Mouse (Mus musculus): ENCODE measurements around the gene Spon2. TPM values are rescaled to one million over a fixed set of nuclear protein-coding genes. Genes with fewer than 3 reads are reported as not detected.
A peak's percentile ranks its signal among the peaks of the same experiment; 100 is the strongest.

The Spon2 gene
- polyA plus RNA-seq, 1 experiment from 2014 or later = 31.0 TPM

- Histone ChIP-seq H3K4me2 (ENCODE audit: low read depth, low read length) (no peak overlapping the region), H3K9ac (ENCODE audit: low read depth, low read length) (no peak overlapping the region), H3K36me3 (ENCODE audit: control insufficient read depth, insufficient read depth) (no peaks in the 10 kb centered on the region), H3K27ac (ENCODE audit: low read length) (no peak overlapping the region), H3K4me1 (ENCODE audit: control insufficient read depth, low read depth, low read length) (peaks cover 30% of the 10 kb centered on the region), H3K27me3 (ENCODE audit: control insufficient read depth, insufficient read depth, low read depth, low read length) (no peaks in the 10 kb centered on the region), H3K9me3 (replicated peaks; ENCODE audit: control insufficient read depth, low read length) (no peaks in the 10 kb centered on the region), H3K4me3 (ENCODE audit: low read depth, low read length) (no peak overlapping the region)
- ATAC-seq (ENCODE audit: low read depth) = no peak
- 38% methylated on average over 6 of the region's 6 CpGs for WGBS (ENCODE audit: insufficient replicate concordance)
Observed at GRCm38 (mm10) chr5:33222389-33222788, 4.1 kb upstream of the Spon2 start.

- Histone ChIP-seq H3K4me2 (ENCODE audit: low read depth, low read length) (no peak overlapping the region), H3K27ac (ENCODE audit: low read length) (no peak overlapping the region), H3K36me3 (ENCODE audit: control insufficient read depth, insufficient read depth) (no peaks in the 10 kb centered on the region), H3K27me3 (ENCODE audit: control insufficient read depth, insufficient read depth, low read depth, low read length) (no peaks in the 10 kb centered on the region), H3K4me1 (ENCODE audit: control insufficient read depth, low read depth, low read length) (peaks cover 40% of the 10 kb centered on the region), H3K9ac (ENCODE audit: low read depth, low read length) (no peak overlapping the region), H3K4me3 (ENCODE audit: low read depth, low read length) (no peak overlapping the region), H3K9me3 (replicated peaks; ENCODE audit: control insufficient read depth, low read length) (no peaks in the 10 kb centered on the region)
- no peak for ATAC-seq (ENCODE audit: low read depth)
- WGBS (ENCODE audit: insufficient replicate concordance) = 69% methylated on average over 10 of the region's 10 CpGs
Observed at GRCm38 (mm10) chr5:33220350-33221044, 2.2 kb upstream of the Spon2 start.

GRCm38 (mm10) chr5:33219831-33220230 is 1.6 kb upstream of the Spon2 start:
- Histone ChIP-seq H3K4me3 (ENCODE audit: low read depth, low read length) (no peak overlapping the region), H3K9me3 (replicated peaks; ENCODE audit: control insufficient read depth, low read length) (no peaks in the 10 kb centered on the region), H3K27me3 (ENCODE audit: control insufficient read depth, insufficient read depth, low read depth, low read length) (no peaks in the 10 kb centered on the region), H3K4me1 (ENCODE audit: control insufficient read depth, low read depth, low read length) (peaks cover 40% of the 10 kb centered on the region), H3K4me2 (ENCODE audit: low read depth, low read length) (no peak overlapping the region), H3K27ac (ENCODE audit: low read length) (no peak overlapping the region), H3K36me3 (ENCODE audit: control insufficient read depth, insufficient read depth) (no peaks in the 10 kb centered on the region), H3K9ac (ENCODE audit: low read depth, low read length) (no peak overlapping the region)
- 68% methylated on average over 4 of the region's 4 CpGs for WGBS (ENCODE audit: insufficient replicate concordance)
- no peak for ATAC-seq (ENCODE audit: low read depth)

GRCm38 (mm10) chr5:33218746-33219449 is 643 bp upstream of the Spon2 start:
- peak overlapping the region; percentile 55 for H3K4me2 ChIP-seq (ENCODE audit: low read depth, low read length)
- peak overlapping the region; percentile 85 for H3K27ac ChIP-seq (ENCODE audit: low read length)
- H3K9ac ChIP-seq (ENCODE audit: low read depth, low read length) = peak overlapping the region; percentile 38; the same call in 1 of the 2 replicates
- 54% methylated on average over 20 of the region's 20 CpGs for WGBS (ENCODE audit: insufficient replicate concordance)
- H3K9me3 ChIP-seq (replicated peaks; ENCODE audit: control insufficient read depth, low read length) = no peaks in the 10 kb centered on the region
- no peaks in the 10 kb centered on the region for H3K27me3 ChIP-seq (ENCODE audit: control insufficient read depth, insufficient read depth, low read depth, low read length)
- H3K4me1 ChIP-seq (ENCODE audit: control insufficient read depth, low read depth, low read length) = peaks cover 36% of the 10 kb centered on the region
- no peak overlapping the region for H3K4me3 ChIP-seq (ENCODE audit: low read depth, low read length)
- ATAC-seq (ENCODE audit: low read depth) = peak; percentile 40
- H3K36me3 ChIP-seq (ENCODE audit: control insufficient read depth, insufficient read depth) = no peaks in the 10 kb centered on the region

GRCm38 (mm10) chr5:33217663-33218062 is 592 bp downstream of the Spon2 start:
- Histone ChIP-seq H3K27ac (ENCODE audit: low read length) (peak overlapping the region; percentile 85), H3K9me3 (replicated peaks; ENCODE audit: control insufficient read depth, low read length) (no peaks in the 10 kb centered on the region), H3K27me3 (ENCODE audit: control insufficient read depth, insufficient read depth, low read depth, low read length) (no peaks in the 10 kb centered on the region), H3K4me3 (ENCODE audit: low read depth, low read length) (peak overlapping the region; percentile 43), H3K4me1 (ENCODE audit: control insufficient read depth, low read depth, low read length) (peaks cover 36% of the 10 kb centered on the region), H3K4me2 (ENCODE audit: low read depth, low read length) (peak overlapping the region; percentile 55), H3K9ac (ENCODE audit: low read depth, low read length) (peak overlapping the region; percentile 36), H3K36me3 (ENCODE audit: control insufficient read depth, insufficient read depth) (no peaks in the 10 kb centered on the region)
- ATAC-seq (ENCODE audit: low read depth) = peak; percentile 60
- WGBS (ENCODE audit: insufficient replicate concordance) = 24% methylated on average over 3 of the region's 3 CpGs

- 48% methylated on average over 4 of the region's 4 CpGs for WGBS (ENCODE audit: insufficient replicate concordance)
- H3K4me2 ChIP-seq (ENCODE audit: low read depth, low read length) = no peak overlapping the region
- ATAC-seq (ENCODE audit: low read depth) = no peak
- peaks cover 30% of the 10 kb centered on the region for H3K4me1 ChIP-seq (ENCODE audit: control insufficient read depth, low read depth, low read length)
- H3K27me3 ChIP-seq (ENCODE audit: control insufficient read depth, insufficient read depth, low read depth, low read length) = no peaks in the 10 kb centered on the region
- H3K9me3 ChIP-seq (replicated peaks; ENCODE audit: control insufficient read depth, low read length) = no peaks in the 10 kb centered on the region
- H3K36me3 ChIP-seq (ENCODE audit: control insufficient read depth, insufficient read depth) = no peaks in the 10 kb centered on the region
- H3K9ac ChIP-seq (ENCODE audit: low read depth, low read length) = no peak overlapping the region
- no peak overlapping the region for H3K27ac ChIP-seq (ENCODE audit: low read length)
- H3K4me3 ChIP-seq (ENCODE audit: low read depth, low read length) = no peak overlapping the region
Observed at GRCm38 (mm10) chr5:33214723-33215122, 3.5 kb downstream of the Spon2 start.

GRCm38 (mm10) chr5:33211254-33211653 is 7.0 kb downstream of the Spon2 start:
- Histone ChIP-seq H3K9me3 (replicated peaks; ENCODE audit: control insufficient read depth, low read length) (no peaks in the 10 kb centered on the region), H3K27me3 (ENCODE audit: control insufficient read depth, insufficient read depth, low read depth, low read length) (no peaks in the 10 kb centered on the region), H3K4me1 (ENCODE audit: control insufficient read depth, low read depth, low read length) (peaks cover 7% of the 10 kb centered on the region), H3K4me3 (ENCODE audit: low read depth, low read length) (no peak overlapping the region), H3K9ac (ENCODE audit: low read depth, low read length) (no peak overlapping the region), H3K27ac (ENCODE audit: low read length) (no peak overlapping the region), H3K36me3 (ENCODE audit: control insufficient read depth, insufficient read depth) (no peaks in the 10 kb centered on the region), H3K4me2 (ENCODE audit: low read depth, low read length) (no peak overlapping the region)
- ATAC-seq (ENCODE audit: low read depth) = no peak
- WGBS (ENCODE audit: insufficient replicate concordance) = 70% methylated on average over 5 of the region's 5 CpGs

- Histone ChIP-seq H3K27ac (ENCODE audit: low read length) (no peak overlapping the region), H3K36me3 (ENCODE audit: control insufficient read depth, insufficient read depth) (no peaks in the 10 kb centered on the region), H3K4me2 (ENCODE audit: low read depth, low read length) (no peak overlapping the region), H3K27me3 (ENCODE audit: control insufficient read depth, insufficient read depth, low read depth, low read length) (no peaks in the 10 kb centered on the region), H3K4me1 (ENCODE audit: control insufficient read depth, low read depth, low read length) (peaks cover 8% of the 10 kb centered on the region), H3K9ac (ENCODE audit: low read depth, low read length) (no peak overlapping the region), H3K9me3 (replicated peaks; ENCODE audit: control insufficient read depth, low read length) (no peaks in the 10 kb centered on the region), H3K4me3 (ENCODE audit: low read depth, low read length) (no peak overlapping the region)
- no peak for ATAC-seq (ENCODE audit: low read depth)
- WGBS (ENCODE audit: insufficient replicate concordance) = 75% methylated on average over 3 of the region's 3 CpGs
Observed at GRCm38 (mm10) chr5:33210515-33210914, 7.7 kb downstream of the Spon2 start.

GRCm38 (mm10) chr5:33208533-33209245 is 9.6 kb downstream of the Spon2 start:
- no peaks in the 10 kb centered on the region for H3K27me3 ChIP-seq (ENCODE audit: control insufficient read depth, insufficient read depth, low read depth, low read length)
- H3K9me3 ChIP-seq (replicated peaks; ENCODE audit: control insufficient read depth, low read length) = no peaks in the 10 kb centered on the region
- H3K9ac ChIP-seq (ENCODE audit: low read depth, low read length) = no peak overlapping the region
- 50% methylated on average over 14 of the region's 14 CpGs for WGBS (ENCODE audit: insufficient replicate concordance)
- no peak overlapping the region for H3K4me3 ChIP-seq (ENCODE audit: low read depth, low read length)
- H3K36me3 ChIP-seq (ENCODE audit: control insufficient read depth, insufficient read depth) = no peaks in the 10 kb centered on the region
- H3K4me2 ChIP-seq (ENCODE audit: low read depth, low read length) = no peak overlapping the region
- ATAC-seq (ENCODE audit: low read depth) = no peak
- H3K27ac ChIP-seq (ENCODE audit: low read length) = no peak overlapping the region
- peaks cover 8% of the 10 kb centered on the region for H3K4me1 ChIP-seq (ENCODE audit: control insufficient read depth, low read depth, low read length)

Data from liver, embryonic 16.5 days (tissue).